Mouse (Mus musculus): ENCODE results near the gene Rhox4c.
"Not testable (repeated sequence)": the region's sequence is repeated elsewhere in the genome, so short reads cannot be mapped to it uniquely, and the experiment has no call there.

The Rhox4c gene

GRCm38 (mm10) chrX:37480037-37480436 is at the start of gene Rhox4c:
TSS of gene Rhox4c (plus strand) at chrX:37480337.
- not testable (repeated sequence) for DNase-seq (ENCODE audit: low spot score)

- DNase-seq (ENCODE audit: low spot score) = not testable (repeated sequence)
These were observed 47.9 kb upstream of the Rhox4c start, which contains the start of gene Rhox4b for GRCm38 (mm10) chrX:37432194-37432593. TSS of gene Rhox4b (plus strand) at chrX:37432494.

DNA sequence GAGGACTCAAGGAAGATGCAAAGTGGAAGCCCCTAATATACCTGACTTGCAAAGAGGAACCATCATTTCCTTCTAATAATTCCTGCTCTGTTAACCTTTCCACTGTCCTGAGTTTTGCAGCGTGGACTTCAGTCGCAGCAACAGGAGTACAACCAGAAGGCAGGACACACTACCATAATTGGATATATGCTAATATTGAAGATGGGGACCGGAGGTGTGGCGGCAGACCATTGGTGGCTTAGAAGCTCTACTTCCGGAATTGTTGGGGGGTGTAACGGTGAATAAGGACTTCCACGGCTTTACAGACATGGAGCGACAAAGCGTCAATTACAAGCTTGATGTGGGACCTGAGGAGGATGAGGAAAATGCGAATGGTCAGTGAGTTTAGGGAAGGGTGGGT is 26.8 kb upstream of the Rhox4c start, which contains the start of gene Rhox2c:
Rhox2c (plus strand) TSS at position 301 of the 400 bp plus-strand sequence.
- not testable (repeated sequence) for DNase-seq (ENCODE audit: low spot score)

DNA sequence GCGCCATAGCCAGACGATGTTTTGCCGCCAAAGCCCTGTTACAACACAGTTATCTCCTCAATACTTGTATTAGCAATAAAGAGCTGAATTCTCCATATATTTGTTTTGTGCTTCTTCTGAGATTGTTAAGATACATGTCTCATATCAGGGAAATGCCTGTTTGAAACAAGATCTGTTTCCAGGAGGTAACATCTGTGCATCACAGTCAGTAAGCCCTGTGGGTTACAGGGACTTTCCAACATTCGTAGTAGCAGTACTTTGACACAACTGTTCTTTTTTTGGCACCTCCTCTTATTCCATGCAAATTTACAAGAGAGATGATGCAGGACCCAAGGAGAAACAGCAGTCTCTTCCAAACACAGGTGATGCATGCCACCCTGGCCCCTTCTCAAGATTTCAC is 21.9 kb upstream of the Rhox4c start, which contains the start of gene Rhox3c:
Rhox3c (plus strand) TSS at position 301 of the 400 bp plus-strand sequence.
- DNase-seq (ENCODE audit: low spot score) = not testable (repeated sequence)

GRCm38 (mm10) chrX:37514059-37514458 is 33.9 kb downstream of the Rhox4c start, which contains the start of gene Rhox4d:
TSS of gene Rhox4d (plus strand) at chrX:37514359.
- not testable (repeated sequence) for DNase-seq (ENCODE audit: low spot score)

DNA sequence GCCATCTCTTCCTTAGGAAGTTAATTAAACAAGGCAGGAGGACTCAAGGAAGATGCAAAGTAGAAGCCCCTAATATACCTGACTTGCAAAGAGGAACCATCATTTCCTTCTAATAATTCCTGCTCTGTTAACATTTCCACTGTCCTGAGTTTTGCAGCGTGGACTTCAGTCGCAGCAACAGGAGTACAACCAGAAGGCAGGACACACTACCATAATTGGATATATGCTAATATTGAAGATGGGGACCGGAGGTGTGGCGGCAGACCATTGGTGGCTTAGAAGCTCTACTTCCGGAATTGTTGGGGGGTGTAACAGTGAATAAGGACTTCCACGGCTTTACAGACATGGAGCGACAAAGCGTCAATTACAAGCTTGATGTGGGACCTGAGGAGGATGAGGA is 50.0 kb downstream of the Rhox4c start, which contains the start of gene Rhox2e:
Rhox2e (plus strand) TSS at position 301 of the 400 bp plus-strand sequence.
- DNase-seq (ENCODE audit: low spot score) = not testable (repeated sequence)
